Mouse (Mus musculus) splenic B cell, adult 2 months (primary cell): ENCODE measurements at regions not wholly inside any gene's neighbourhood (a gene's known extent, or its start where the extent isn't known, plus 50 kb on each side); places are given as distances from the start of the nearest gene placed in this dataset.

Experiments used
- DNase-seq: peaks from one replicate; pipeline ENCODE4 v3.0.0-alpha.2; 2011; ENCODE audit warnings: low read depth, low spot score
- H3K27me3 ChIP-seq: 2 replicates; pipeline ENCODE4 v1.6.1; 2012; ENCODE audit warnings: mild to moderate bottlenecking, low read length, moderate library complexity, mixed read lengths; ENCODE audit not compliant: control insufficient read depth, poor library complexity, insufficient read depth, severe bottlenecking
- H3K36me3 ChIP-seq: 2 replicates; pipeline ENCODE4 v1.6.1; 2012; ENCODE audit warnings: mild to moderate bottlenecking, low read length, moderate library complexity, mixed read lengths; ENCODE audit not compliant: control insufficient read depth, poor library complexity, insufficient read depth, severe bottlenecking

DNA sequence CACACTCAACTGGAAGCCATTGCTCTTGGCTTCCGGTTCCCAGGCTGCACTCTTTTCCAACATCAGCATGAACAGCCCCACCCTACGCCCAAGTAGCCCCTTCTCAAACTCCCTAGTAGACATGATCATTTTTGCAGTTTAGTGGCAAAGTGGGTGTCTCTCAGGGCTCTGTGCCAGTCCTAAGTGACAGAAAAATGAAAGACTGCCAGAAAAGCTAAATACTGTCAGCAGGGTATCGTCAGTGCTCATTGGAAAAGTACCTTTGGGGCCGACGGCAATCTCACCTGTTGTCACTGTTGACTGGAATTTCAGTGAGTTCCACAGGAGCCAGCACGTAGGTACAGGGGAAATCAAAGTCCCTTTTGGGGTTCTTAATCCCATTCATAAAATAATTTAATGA lies 211.0 kb downstream of the Gm10260 start:
- H3K36me3 ChIP-seq = no peaks in the 10 kb centered on the region
- DNase-seq = no peak
- no peaks in the 10 kb centered on the region for H3K27me3 ChIP-seq

GRCm38 (mm10) chr13:97548527-97548977 lies 211.9 kb downstream of the Gm10260 start:
- DNase-seq = no peak
- no peaks in the 10 kb centered on the region for H3K27me3 ChIP-seq
- H3K36me3 ChIP-seq = no peaks in the 10 kb centered on the region

DNA sequence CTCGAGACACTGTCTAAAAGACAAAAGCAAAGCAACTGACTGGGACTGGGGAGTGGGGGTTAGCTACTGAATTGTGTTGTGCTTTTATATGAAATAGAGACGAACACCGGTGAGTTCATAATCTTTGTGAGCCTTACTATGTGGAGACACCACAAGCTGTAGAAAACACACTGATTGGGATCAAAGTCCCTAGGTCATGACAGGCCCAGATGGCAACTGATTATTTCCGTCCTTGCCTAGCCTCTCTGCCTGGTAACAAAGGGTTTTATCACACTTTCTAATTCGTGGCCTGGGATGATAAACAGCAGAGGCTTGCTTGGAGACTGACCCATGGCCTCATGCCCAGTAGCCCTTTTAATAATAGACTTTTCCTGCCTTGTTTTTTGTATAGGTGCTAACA lies 213.5 kb downstream of the Gm10260 start:
- DNase-seq = no peak
- Histone ChIP-seq H3K27me3 (no peaks in the 10 kb centered on the region), H3K36me3 (no peaks in the 10 kb centered on the region)

GRCm38 (mm10) chr13:97545971-97546454 lies 214.4 kb downstream of the Gm10260 start:
- H3K27me3 ChIP-seq = no peaks in the 10 kb centered on the region
- no peak for DNase-seq
- H3K36me3 ChIP-seq = no peaks in the 10 kb centered on the region

GRCm38 (mm10) chr13:97539686-97540085 lies 220.7 kb downstream of the Gm10260 start:
- no peak for DNase-seq
- no peaks in the 10 kb centered on the region for H3K27me3 ChIP-seq
- H3K36me3 ChIP-seq = no peaks in the 10 kb centered on the region

DNA sequence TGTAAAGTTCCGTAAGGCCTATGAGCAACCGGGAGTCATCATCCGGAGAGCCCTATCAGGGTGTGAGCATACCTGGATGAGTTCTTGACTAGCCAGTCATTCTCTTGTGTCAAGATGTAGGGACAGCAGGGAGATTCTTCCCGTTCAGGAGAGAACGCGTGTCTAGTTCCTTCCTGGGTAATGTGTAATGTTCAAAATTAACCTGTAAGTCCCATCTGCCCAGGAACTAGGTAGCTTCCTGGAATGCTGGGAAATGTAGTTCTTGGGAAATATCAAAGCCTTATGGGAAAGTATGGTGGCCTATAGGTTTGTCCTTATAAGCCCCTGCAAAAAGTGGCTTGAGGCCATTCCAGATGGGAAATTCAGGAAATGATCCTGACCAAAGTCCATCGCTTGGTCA lies 222.0 kb downstream of the Gm10260 start:
- no peak for DNase-seq
- no peaks in the 10 kb centered on the region for H3K27me3 ChIP-seq
- no peaks in the 10 kb centered on the region for H3K36me3 ChIP-seq

DNA sequence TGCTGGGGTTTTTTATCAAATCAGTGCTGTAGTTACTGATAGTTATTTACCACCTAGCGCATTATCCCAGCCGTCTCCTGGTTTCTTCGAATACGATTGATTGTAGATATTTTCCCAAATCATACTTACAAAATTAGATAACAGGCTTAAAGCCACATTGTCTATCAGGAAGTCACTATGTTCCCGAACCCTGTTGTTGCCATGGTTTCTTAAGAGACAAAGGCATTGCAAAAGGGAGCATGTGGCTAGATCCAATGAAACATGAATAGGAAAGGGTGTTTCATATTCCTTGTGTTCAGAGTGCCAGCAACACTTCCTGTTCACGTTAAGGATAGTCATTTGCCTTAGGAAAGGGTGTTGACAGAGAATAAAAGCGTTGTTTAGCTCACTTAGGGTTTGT lies 222.7 kb downstream of the Gm10260 start:
- Histone ChIP-seq H3K27me3 (no peaks in the 10 kb centered on the region), H3K36me3 (no peaks in the 10 kb centered on the region)
- DNase-seq = no peak

- Histone ChIP-seq H3K27me3 (no peaks in the 10 kb centered on the region), H3K36me3 (no peaks in the 10 kb centered on the region)
- no peak for DNase-seq
Measured at GRCm38 (mm10) chr13:97537206-97537605, 223.2 kb downstream of the Gm10260 start.

DNA sequence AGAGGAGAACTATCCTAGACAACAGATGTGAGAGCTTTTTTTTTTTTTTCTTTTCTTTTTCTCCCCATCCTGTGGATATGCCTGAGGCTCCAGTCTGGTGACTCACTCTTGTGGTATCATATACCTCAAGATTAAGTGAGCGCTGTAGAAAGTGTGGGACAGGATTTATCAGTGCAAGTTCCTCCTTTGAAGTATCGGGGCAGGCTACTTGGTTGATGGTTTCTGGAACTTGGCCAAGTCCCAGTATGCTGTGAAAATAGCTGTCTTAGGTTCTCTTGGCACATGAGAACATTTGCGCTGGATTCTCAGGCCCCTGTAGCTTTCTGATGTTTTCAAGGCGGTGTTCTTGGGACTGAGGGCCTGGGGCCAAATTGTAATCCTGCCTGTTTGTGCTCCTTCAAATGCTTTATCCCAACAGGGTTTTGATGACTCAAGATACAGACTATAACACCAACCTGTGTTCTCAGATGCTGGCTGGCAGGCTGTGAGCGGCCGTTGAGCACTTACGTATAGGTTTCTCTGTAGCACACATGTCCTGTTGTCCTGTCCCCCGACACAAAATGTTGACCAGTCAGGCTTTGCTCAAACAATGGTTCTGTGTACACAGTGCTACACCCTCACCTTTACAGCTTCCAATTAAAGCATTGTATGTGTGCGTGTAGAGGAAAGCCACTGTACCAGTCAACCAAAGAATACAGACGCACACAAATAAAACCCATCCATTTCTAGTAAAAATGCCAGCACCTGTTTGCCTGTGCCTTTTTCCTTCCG lies 226.4 kb downstream of the Gm10260 start:
- no peak for DNase-seq
- no peaks in the 10 kb centered on the region for H3K27me3 ChIP-seq

DNA sequence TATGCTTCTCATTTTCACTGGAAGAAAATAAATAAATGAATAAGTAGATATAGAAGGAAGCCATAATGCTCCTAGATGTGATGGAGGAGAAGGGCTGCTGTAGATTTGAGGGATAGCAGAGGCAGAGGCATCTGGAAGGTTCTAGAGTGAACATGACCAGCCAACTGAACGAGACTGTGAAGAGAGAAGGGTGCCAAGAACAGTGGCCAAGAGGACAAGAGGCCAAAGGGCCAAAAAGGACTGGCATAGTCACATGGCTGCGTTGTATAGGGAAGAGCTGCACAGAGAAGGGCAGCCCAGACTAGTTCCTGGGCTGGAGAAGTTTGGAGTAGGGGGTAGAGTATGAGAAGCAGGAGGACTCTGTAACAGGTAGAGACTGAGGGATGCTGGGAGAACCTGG lies 229.3 kb downstream of the Gm10260 start:
- no peak for DNase-seq
- Histone ChIP-seq H3K27me3 (no peaks in the 10 kb centered on the region), H3K36me3 (no peaks in the 10 kb centered on the region)

More for the DNA sequence above, 226.4 kb downstream of the Gm10260 start:
- H3K36me3 ChIP-seq = no peaks in the 10 kb centered on the region

DNA sequence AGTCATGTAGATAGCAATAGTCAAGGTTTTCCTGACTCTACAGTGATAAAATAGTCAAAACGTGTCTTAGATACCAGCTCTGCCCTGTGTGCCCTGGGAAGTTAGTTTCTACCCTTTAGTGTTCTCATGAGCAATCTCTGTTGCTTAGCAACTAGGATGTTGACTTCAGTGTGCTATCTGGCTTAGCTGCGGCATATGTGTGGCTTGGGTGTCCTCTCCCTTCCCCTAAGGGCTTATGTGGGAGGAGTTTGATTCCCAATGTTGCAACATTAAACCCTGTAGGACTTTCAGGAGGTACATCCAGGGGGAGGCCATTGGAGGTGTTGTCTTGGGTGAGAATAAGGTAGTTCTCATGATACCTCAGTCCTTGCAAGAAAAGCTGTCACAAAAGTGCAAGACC lies 229.9 kb downstream of the Gm10260 start:
- DNase-seq = no peak
- Histone ChIP-seq H3K27me3 (no peaks in the 10 kb centered on the region), H3K36me3 (no peaks in the 10 kb centered on the region)

GRCm38 (mm10) chr13:97527958-97528357 lies 232.5 kb downstream of the Gm10260 start:
- Histone ChIP-seq H3K27me3 (no peaks in the 10 kb centered on the region), H3K36me3 (no peaks in the 10 kb centered on the region)
- DNase-seq = no peak

- no peaks in the 10 kb centered on the region for H3K27me3 ChIP-seq
- H3K36me3 ChIP-seq = no peaks in the 10 kb centered on the region
- DNase-seq = no peak
Measured at GRCm38 (mm10) chr13:97524847-97525434, 235.5 kb downstream of the Gm10260 start.

DNA sequence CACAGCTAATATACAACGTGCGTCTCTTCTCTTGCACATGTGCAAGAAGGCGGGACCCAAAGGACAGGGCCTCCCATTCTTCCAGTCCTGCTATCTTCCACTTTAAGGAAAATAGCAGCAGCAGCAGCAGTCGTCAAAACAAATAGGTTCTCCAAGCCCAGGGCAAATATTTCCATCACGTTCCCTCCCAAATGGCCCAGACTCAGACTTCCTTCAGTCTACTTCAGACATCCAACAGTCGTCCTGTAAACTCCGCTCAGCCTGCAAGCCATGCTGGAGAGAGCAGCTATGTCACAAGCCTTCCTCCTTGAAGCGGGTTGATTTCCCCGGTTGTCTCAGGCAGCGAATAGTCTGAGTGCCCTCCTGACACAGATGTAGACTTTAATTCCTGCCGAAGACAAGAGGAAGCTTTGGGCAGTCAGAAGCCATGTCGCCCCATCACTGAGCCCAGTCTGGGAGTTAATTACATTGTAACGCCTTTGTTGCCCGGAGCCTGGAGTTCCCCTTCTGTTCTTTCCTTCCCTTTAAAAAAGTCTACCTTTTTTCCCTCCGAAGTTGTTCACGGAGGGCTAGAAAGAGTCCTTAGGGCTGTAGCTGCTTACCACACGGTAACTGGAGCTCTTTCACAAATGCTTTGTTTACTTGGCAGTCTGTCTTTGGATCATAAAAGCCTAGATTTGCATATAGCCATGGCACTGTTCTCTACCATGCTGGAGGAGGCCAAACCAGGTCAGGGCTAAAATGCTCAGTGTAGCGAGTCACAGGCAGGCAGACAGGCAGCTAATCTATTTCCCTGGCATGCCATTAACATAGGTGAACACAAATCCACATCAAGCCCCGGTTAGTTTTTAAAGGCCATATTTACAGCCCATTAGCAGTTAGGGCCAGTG lies 236.7 kb downstream of the Gm10260 start:
- DNase-seq = no peak
- Histone ChIP-seq H3K27me3 (no peaks in the 10 kb centered on the region), H3K36me3 (no peaks in the 10 kb centered on the region)
